Mouse (Mus musculus): ENCODE data around the gene Gm8297. TPM values are rescaled to one million over a fixed set of nuclear protein-coding genes. Genes with fewer than 3 reads are reported as not detected.
"Not testable (repeated sequence)": the region's sequence is repeated elsewhere in the genome, so short reads cannot be mapped to it uniquely, and the experiment has no call there.

Gene Gm8297
- not detected in 2 replicates for polyA plus RNA-seq (2015; fragmentation: Nextera tagmentation; extraction: Ambion mirVana)

- not testable (repeated sequence) for H3K9me3 ChIP-seq; H3K4me3 ChIP-seq; H3K36me3 ChIP-seq; H3K27ac ChIP-seq; ATAC-seq (ENCODE audit: borderline replicate concordance, extremely low read depth, low FRiP score, low TSS enrichment); H3K9ac ChIP-seq; H3K27me3 ChIP-seq; H3K4me1 ChIP-seq; H3K4me2 ChIP-seq
Observed at GRCm38 (mm10) chr14:4983635-4984034, at the start of gene Gm8297. Gene Gm8297 (plus strand): TSS chr14:4983935.

GRCm38 (mm10) chr14:5015591-5015990 lies 31.9 kb downstream of the Gm8297 start, which contains the start of gene Gm3298:
Gene Gm3298 (plus strand): TSS chr14:5015891.
- 58% methylated on average over 1 of the region's 2 CpGs for WGBS
- ATAC-seq (ENCODE audit: borderline replicate concordance, extremely low read depth, low FRiP score, low TSS enrichment); H3K9me3 ChIP-seq: not testable (repeated sequence)

More at GRCm38 (mm10) chr14:5015591-5015990, 31.9 kb downstream of the Gm8297 start, which contains the start of gene Gm3298:
- not testable (repeated sequence) for H3K4me1 ChIP-seq, H3K27me3 ChIP-seq, H3K4me3 ChIP-seq, H3K4me2 ChIP-seq, H3K9ac ChIP-seq, H3K36me3 ChIP-seq, H3K27ac ChIP-seq

Other genes starting within 250 kb of the Gm8297 start
- gene Gm9602, start 207.6 kb upstream of the Gm8297 start, polyA plus RNA-seq (2015; fragmentation: Nextera tagmentation; extraction: Ambion mirVana): not detected in 2 replicates
- not detected in 2 replicates for gene Gm3269, start 145.8 kb upstream of the Gm8297 start, polyA plus RNA-seq (2015; fragmentation: Nextera tagmentation; extraction: Ambion mirVana)
- 0.45 and 0.47 TPM in 2 replicates for gene Gm3264, start 128.4 kb upstream of the Gm8297 start, polyA plus RNA-seq (2015; fragmentation: Nextera tagmentation; extraction: Ambion mirVana)
- not detected in 2 replicates for gene Gm3278, start 91.5 kb upstream of the Gm8297 start, polyA plus RNA-seq (2015; fragmentation: Nextera tagmentation; extraction: Ambion mirVana)
- not detected in 2 replicates for gene Gm3298, start 32.0 kb downstream of the Gm8297 start, polyA plus RNA-seq (2015; fragmentation: Nextera tagmentation; extraction: Ambion mirVana)
- not detected in 2 replicates for gene 4930555G01Rik, start 66.7 kb downstream of the Gm8297 start, polyA plus RNA-seq (2015; fragmentation: Nextera tagmentation; extraction: Ambion mirVana)
- gene Gm8281, start 87.1 kb downstream of the Gm8297 start, polyA plus RNA-seq (2015; fragmentation: Nextera tagmentation; extraction: Ambion mirVana): 1.6 and 1.9 TPM in 2 replicates
- not detected in 2 replicates for gene Gm8279, start 147.6 kb downstream of the Gm8297 start, polyA plus RNA-seq (2015; fragmentation: Nextera tagmentation; extraction: Ambion mirVana)
- gene Gm3317, start 180.6 kb downstream of the Gm8297 start, polyA plus RNA-seq (2015; fragmentation: Nextera tagmentation; extraction: Ambion mirVana): not detected in 2 replicates
- gene Gm8271, start 201.9 kb downstream of the Gm8297 start, polyA plus RNA-seq (2015; fragmentation: Nextera tagmentation; extraction: Ambion mirVana): not detected in 2 replicates

Data from lung, embryonic 15.5 days (tissue).